Mouse (Mus musculus) small intestine, adult 2 months (tissue): Measurements from ENCODE around the gene Wdtc1. TPM values are rescaled to one million over a fixed set of nuclear protein-coding genes. Genes with fewer than 3 reads are reported as not detected.

Experiments used
- H3K27ac ChIP-seq: fragments of 200-500 bp; 2 replicates; pipeline ENCODE4 v1.5.1; 2012; ENCODE audit warnings: low read depth, low read length, control low read depth, inconsistent platforms; ENCODE audit not compliant: insufficient read depth
- H3K27me3 ChIP-seq: fragments of 200-500 bp; 2 replicates; pipeline ENCODE4 v1.6.1; 2012; ENCODE audit warnings: mild to moderate bottlenecking, moderate library complexity, low read length, inconsistent platforms; ENCODE audit not compliant: control insufficient read depth, insufficient read depth
- H3K36me3 ChIP-seq: fragments of 200-500 bp; 2 replicates; pipeline ENCODE4 v1.6.1; 2012; ENCODE audit warnings: mild to moderate bottlenecking, low read length, control low read depth, inconsistent platforms; ENCODE audit not compliant: control insufficient read depth, insufficient read depth
- H3K4me1 ChIP-seq: fragments of 200-500 bp; 2 replicates; pipeline ENCODE4 v1.6.1; 2012; ENCODE audit warnings: low read length, inconsistent platforms, mixed read lengths; ENCODE audit not compliant: control insufficient read depth, insufficient read depth, insufficient read length
- H3K4me3 ChIP-seq: fragments of 200-500 bp; 2 replicates; pipeline ENCODE4 v1.5.1; 2012; ENCODE audit warnings: low read depth, mild to moderate bottlenecking, control low read depth, inconsistent platforms, low read length, moderate library complexity
- CTCF ChIP-seq: fragments of 200-500 bp; IDR thresholded peaks from 2 replicates; pipeline ENCODE4 v1.5.1; 2012; ENCODE audit warnings: low read depth, mild to moderate bottlenecking, control low read depth, inconsistent platforms, low read length, moderate library complexity, mixed read lengths; ENCODE audit not compliant: insufficient replicate concordance, insufficient read length; ENCODE audit errors: extremely low read depth
- POLR2A ChIP-seq: fragments of 200-500 bp; IDR thresholded peaks from 2 replicates; pipeline ENCODE4 v1.6.1; 2012; ENCODE audit warnings: low read depth, mild to moderate bottlenecking, control low read depth, inconsistent platforms, low read length, moderate library complexity
- WGBS: fragments of 180-500 bp; shearing (Covaris S2); methylation state at CpG from one replicate; pipeline ENCODE4 v1.1.7; 2018; 5-methylcytosine and 5-hydroxymethylcytosine counted together
- polyA plus RNA-seq: library from polyadenylated mRNA; depleted of rRNA; stranded (reverse); fragments of >200 nt; gene quantifications from 2 replicates; pipeline ENCODE4 v1.2.3, GENCODE M21; 2012

The Wdtc1 gene
- polyA plus RNA-seq, 1 experiment, result 90.5 TPM

DNA sequence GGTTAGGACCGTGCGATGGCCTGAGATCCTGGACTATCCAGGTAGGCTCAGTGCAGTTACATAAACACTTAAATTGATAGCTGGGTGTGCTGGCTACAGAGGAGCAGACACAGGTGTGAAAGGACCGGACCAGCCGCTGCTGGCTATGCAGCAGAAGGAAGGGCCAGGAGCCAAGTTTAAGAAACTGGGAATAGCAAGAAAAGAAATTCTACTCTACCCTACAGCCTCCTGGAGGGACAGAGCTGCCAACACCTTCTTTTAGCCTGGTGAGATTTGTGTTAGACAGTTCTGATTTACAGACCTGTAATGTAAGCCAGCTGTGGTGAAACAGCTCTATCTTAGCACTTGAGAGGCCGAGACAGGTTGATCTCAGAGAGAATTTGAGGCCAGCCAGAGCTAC lies 37.3 kb downstream of the Wdtc1 start:
- H3K36me3 ChIP-seq, result peaks cover 12% of the 10 kb centered on the region
- no peak for TF ChIP-seq CTCF
- TF ChIP-seq POLR2A, result no peak
- no peak overlapping the region for H3K4me3 ChIP-seq
- H3K27ac ChIP-seq, result no peak overlapping the region
- peaks cover 12% of the 10 kb centered on the region; the same call in 1 of the 2 replicates for H3K4me1 ChIP-seq
- no peaks in the 10 kb centered on the region for H3K27me3 ChIP-seq
- 89% methylated on average over 5 of the region's 5 CpGs for WGBS

GRCm38 (mm10) chr4:133314896-133315295 lies 38.4 kb downstream of the Wdtc1 start:
- Histone ChIP-seq H3K36me3 (peaks cover 9% of the 10 kb centered on the region; the same call in 1 of the 2 replicates), H3K27me3 (no peaks in the 10 kb centered on the region), H3K27ac (peak overlapping the region; percentile 25; the same call in 1 of the 2 replicates), H3K4me3 (no peak overlapping the region), H3K4me1 (peaks cover 12% of the 10 kb centered on the region; the same call in 1 of the 2 replicates)
- WGBS, result 23% methylated on average over 8 of the region's 8 CpGs
- TF ChIP-seq POLR2A, result no peak
- no peak for TF ChIP-seq CTCF

- Histone ChIP-seq H3K27me3 (no peaks in the 10 kb centered on the region), H3K4me1 (peaks cover under 1% of the 10 kb centered on the region; the same call in 1 of the 2 replicates), H3K36me3 (peaks cover 16% of the 10 kb centered on the region), H3K27ac (no peak overlapping the region), H3K4me3 (no peak overlapping the region)
- WGBS, result 0% methylated on average over 3 of the region's 3 CpGs
- no peak for TF ChIP-seq POLR2A
- peak; percentile 98 for TF ChIP-seq CTCF
These were observed 43.3 kb downstream of the Wdtc1 start for GRCm38 (mm10) chr4:133309948-133310347.

GRCm38 (mm10) chr4:133307331-133307730 lies 46.0 kb downstream of the Wdtc1 start:
- Histone ChIP-seq H3K27me3 (no peaks in the 10 kb centered on the region), H3K36me3 (peaks cover 24% of the 10 kb centered on the region), H3K27ac (no peak overlapping the region), H3K4me3 (no peak overlapping the region), H3K4me1 (no peaks in the 10 kb centered on the region)
- peak; percentile 70; the same call in 1 of the 2 replicates for TF ChIP-seq CTCF
- no peak for TF ChIP-seq POLR2A
- 42% methylated on average over 3 of the region's 3 CpGs for WGBS

- TF ChIP-seq CTCF (no peak), POLR2A (no peak)
- H3K27me3 ChIP-seq, result no peaks in the 10 kb centered on the region
- H3K4me3 ChIP-seq, result no peak overlapping the region
- H3K27ac ChIP-seq, result no peak overlapping the region
- 91% methylated on average over 7 of the region's 7 CpGs for WGBS
- peaks cover 34% of the 10 kb centered on the region for H3K36me3 ChIP-seq
- no peaks in the 10 kb centered on the region for H3K4me1 ChIP-seq
These were observed 47.5 kb downstream of the Wdtc1 start for GRCm38 (mm10) chr4:133305825-133306224.

GRCm38 (mm10) chr4:133304770-133305169 lies 48.5 kb downstream of the Wdtc1 start:
- no peaks in the 10 kb centered on the region for H3K4me1 ChIP-seq
- WGBS, result 96% methylated on average over 7 of the region's 7 CpGs
- H3K36me3 ChIP-seq, result peaks cover 44% of the 10 kb centered on the region
- TF ChIP-seq POLR2A, result no peak
- TF ChIP-seq CTCF, result no peak
- H3K27ac ChIP-seq, result no peak overlapping the region
- no peaks in the 10 kb centered on the region for H3K27me3 ChIP-seq
- no peak overlapping the region for H3K4me3 ChIP-seq

DNA sequence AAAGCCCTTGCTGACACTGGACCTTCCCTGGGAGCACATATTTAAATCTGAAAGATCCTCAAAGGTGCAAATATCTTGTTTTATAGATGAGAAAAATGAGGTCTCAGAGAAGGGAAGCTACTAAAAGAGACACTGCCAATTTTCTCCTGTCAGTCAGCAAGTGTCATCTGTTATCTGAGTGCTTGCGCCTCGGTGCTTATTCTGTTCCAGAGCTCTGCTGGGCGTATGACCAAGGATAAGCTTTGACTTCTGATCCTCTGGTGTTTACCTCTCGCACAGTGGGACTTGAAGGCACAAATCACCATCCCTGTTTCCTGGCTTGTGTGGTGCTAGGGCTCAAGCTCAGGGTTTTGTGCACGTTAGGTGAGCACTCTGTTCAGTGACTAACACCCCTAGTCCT lies 50.6 kb downstream of the Wdtc1 start:
- peaks cover 42% of the 10 kb centered on the region for H3K36me3 ChIP-seq
- no peak overlapping the region for H3K27ac ChIP-seq
- no peaks in the 10 kb centered on the region for H3K27me3 ChIP-seq
- H3K4me3 ChIP-seq, result no peak overlapping the region
- H3K4me1 ChIP-seq, result no peaks in the 10 kb centered on the region
- TF ChIP-seq CTCF (no peak), POLR2A (no peak)
- 77% methylated on average over 5 of the region's 5 CpGs for WGBS

DNA sequence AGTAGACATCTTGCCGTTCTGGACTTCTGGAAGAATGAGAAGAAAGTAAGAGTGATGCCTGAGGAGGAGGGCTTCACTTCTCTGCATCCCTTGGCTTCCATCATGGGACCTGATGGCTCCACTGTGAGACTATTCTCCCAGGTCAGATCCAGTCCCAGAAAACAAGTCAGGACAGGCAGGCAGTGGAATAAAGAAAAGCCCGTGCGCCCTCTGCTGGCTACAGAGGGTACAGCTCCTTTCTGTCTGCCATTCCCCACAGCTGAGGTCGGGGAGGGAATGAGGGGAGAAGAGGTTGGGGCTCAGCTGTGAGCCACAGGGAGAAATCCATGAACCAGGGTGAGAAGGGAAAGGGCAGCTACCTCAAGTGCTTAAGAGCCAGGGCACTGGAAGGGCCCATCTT lies 51.5 kb downstream of the Wdtc1 start:
- H3K36me3 ChIP-seq, result peaks cover 42% of the 10 kb centered on the region
- no peak for TF ChIP-seq POLR2A
- TF ChIP-seq CTCF, result peak; percentile 88; the same call in 1 of the 2 replicates
- 29% methylated on average over 4 of the region's 4 CpGs for WGBS
- H3K4me3 ChIP-seq, result no peak overlapping the region
- H3K27me3 ChIP-seq, result no peaks in the 10 kb centered on the region
- no peaks in the 10 kb centered on the region for H3K4me1 ChIP-seq
- H3K27ac ChIP-seq, result no peak overlapping the region
